Mouse (Mus musculus) limb, embryonic 14.5 days (tissue): ENCODE results near the gene Gm10413. TPM values are rescaled to one million over a fixed set of nuclear protein-coding genes. Genes with fewer than 3 reads are reported as not detected.
"Not testable (repeated sequence)": the region's sequence is repeated elsewhere in the genome, so short reads cannot be mapped to it uniquely, and the experiment has no call there.

Source experiments
- ATAC-seq: fragments of 200-750 bp; cut with Nextera tagmentation; 2 replicates; pipeline ENCODE4 v1.8.0; 2017; ENCODE audit warnings: low read depth, moderate number of reproducible peaks, moderate TSS enrichment; ENCODE audit not compliant: low FRiP score
- DNase-seq: peaks from one replicate; pipeline ENCODE4 v3.0.0-alpha.2; 2015; ENCODE audit warnings: low spot score
- H3K27ac ChIP-seq: fragments of 300-500 bp; sonication (generic); replicated peaks from 2 replicates; pipeline ENCODE4 v1.5.1; 2014; ENCODE audit warnings: low read depth, mild to moderate bottlenecking, low read length, moderate library complexity, mixed read lengths
- H3K27me3 ChIP-seq: fragments of 300-500 bp; sonication (generic); 2 replicates; pipeline ENCODE4 v1.6.1; 2014; ENCODE audit warnings: low read length, mixed read lengths; ENCODE audit not compliant: control insufficient read depth, insufficient read depth
- H3K36me3 ChIP-seq: fragments of 300-500 bp; sonication (generic); 2 replicates; pipeline ENCODE4 v1.6.1; 2014; ENCODE audit warnings: mild to moderate bottlenecking, low read length, moderate library complexity, mixed read lengths; ENCODE audit not compliant: control insufficient read depth, insufficient read depth
- H3K4me1 ChIP-seq: fragments of 300-500 bp; sonication (generic); 2 replicates; pipeline ENCODE4 v1.6.1; 2014; ENCODE audit warnings: antibody characterized with exemption, low read length, mixed read lengths; ENCODE audit not compliant: control insufficient read depth, insufficient read depth
- H3K4me2 ChIP-seq: fragments of 300-500 bp; sonication (generic); replicated peaks from 2 replicates; pipeline ENCODE4 v1.6.1; 2014; ENCODE audit warnings: low read depth, mild to moderate bottlenecking, low read length, moderate library complexity; ENCODE audit not compliant: severe bottlenecking
- H3K4me3 ChIP-seq: fragments of 300-500 bp; sonication (generic); replicated peaks from 2 replicates; pipeline ENCODE4 v1.5.1; 2014; ENCODE audit warnings: low read length
- H3K9ac ChIP-seq: fragments of 300-500 bp; sonication (generic); 2 replicates; pipeline ENCODE4 v1.6.1; 2014; ENCODE audit warnings: mild to moderate bottlenecking, low read depth, low read length, moderate library complexity; ENCODE audit not compliant: severe bottlenecking
- H3K9me3 ChIP-seq: fragments of 300-500 bp; sonication (generic); 2 replicates; pipeline ENCODE4 v1.6.1; 2016; ENCODE audit warnings: low read length; ENCODE audit not compliant: control insufficient read depth
- WGBS: fragments of 180-500 bp; shearing (Covaris S2); extraction: QIAGEN DNeasy Blood & Tissue Kit; methylation state at CpG from one replicate; pipeline ENCODE4 v1.1.7; 2014; 5-methylcytosine and 5-hydroxymethylcytosine counted together
- polyA plus RNA-seq, 2 experiments: library from polyadenylated mRNA; depleted of rRNA in 1 of 2; stranded (reverse) in 1 of 2; unstranded in 1 of 2; fragments of >200 nt; fragmentation: Nextera tagmentation in 1 of 2; extraction: Ambion mirVana in 1 of 2; gene quantifications; 2 replicates each; pipeline versions ENCODE4 v1.2.1 to v1.2.3; 2012 to 2014

Gm10413 gene
- not detected in 2 replicates for polyA plus RNA-seq (2012; rRNA removed)
- polyA plus RNA-seq (2014; fragmentation: Nextera tagmentation; extraction: Ambion mirVana): not detected in 2 replicates

GRCm38 (mm10) chr14:3394793-3395192 lies at the start of gene Gm10413:
TSS of gene Gm10413 (plus strand) at chr14:3395093.
- ATAC-seq, H3K4me1 ChIP-seq, DNase-seq, H3K36me3 ChIP-seq, H3K9me3 ChIP-seq, H3K4me3 ChIP-seq, H3K27ac ChIP-seq, H3K9ac ChIP-seq, H3K4me2 ChIP-seq, H3K27me3 ChIP-seq: not testable (repeated sequence)
- no CpG with 5 or more reads among the region's 2 CpGs for WGBS

GRCm38 (mm10) chr14:3412314-3412713 lies 17.4 kb downstream of the Gm10413 start, which contains the start of gene Gm10409:
TSS of gene Gm10409 (plus strand) at chr14:3412614.
- not testable (repeated sequence) for H3K4me3 ChIP-seq, H3K9me3 ChIP-seq, H3K36me3 ChIP-seq, H3K4me1 ChIP-seq, H3K27me3 ChIP-seq, H3K27ac ChIP-seq, H3K4me2 ChIP-seq, H3K9ac ChIP-seq, DNase-seq, ATAC-seq
- WGBS: no CpG with 5 or more reads among the region's 32 CpGs

GRCm38 (mm10) chr14:3427803-3428202 lies 32.9 kb downstream of the Gm10413 start, which contains the start of gene Gm3005:
TSS of gene Gm3005 (plus strand) at chr14:3428103.
- not testable (repeated sequence) for H3K4me1 ChIP-seq, H3K9me3 ChIP-seq, H3K4me2 ChIP-seq, DNase-seq, H3K27ac ChIP-seq, H3K4me3 ChIP-seq, H3K9ac ChIP-seq, H3K36me3 ChIP-seq, ATAC-seq, H3K27me3 ChIP-seq
- no CpG with 5 or more reads among the region's 2 CpGs for WGBS

- not testable (repeated sequence) for H3K9ac ChIP-seq, H3K27me3 ChIP-seq, H3K4me3 ChIP-seq, ATAC-seq, H3K9me3 ChIP-seq, H3K4me2 ChIP-seq, H3K36me3 ChIP-seq, H3K4me1 ChIP-seq, H3K27ac ChIP-seq, DNase-seq
- no CpG with 5 or more reads among the region's 3 CpGs for WGBS
Observed at GRCm38 (mm10) chr14:3449079-3449478, 54.2 kb downstream of the Gm10413 start, which contains the start of gene Gm10408. TSS of gene Gm10408 (plus strand) at chr14:3449379.

Other genes starting within 250 kb of the Gm10413 start
- not detected in 2 replicates for gene Gm5795, start 206.8 kb upstream of the Gm10413 start, polyA plus RNA-seq (2012; rRNA removed)
- gene Gm5795, start 206.8 kb upstream of the Gm10413 start, polyA plus RNA-seq (2014; fragmentation: Nextera tagmentation; extraction: Ambion mirVana): not detected in 2 replicates
- gene D830030K20Rik, start 186.6 kb upstream of the Gm10413 start, polyA plus RNA-seq (2012; rRNA removed): 1.3 and 1.8 TPM in 2 replicates
- gene D830030K20Rik, start 186.6 kb upstream of the Gm10413 start, polyA plus RNA-seq (2014; fragmentation: Nextera tagmentation; extraction: Ambion mirVana): 2.0 and 3.9 TPM in 2 replicates
- gene Gm2956, start 62.5 kb upstream of the Gm10413 start, polyA plus RNA-seq (2012; rRNA removed): not detected in 2 replicates
- gene Gm2956, start 62.5 kb upstream of the Gm10413 start, polyA plus RNA-seq (2014; fragmentation: Nextera tagmentation; extraction: Ambion mirVana): not detected in 2 replicates
- gene Gm10409, start 17.5 kb downstream of the Gm10413 start, polyA plus RNA-seq (2012; rRNA removed): 0.40 TPM in 2 replicates
- gene Gm10409, start 17.5 kb downstream of the Gm10413 start, polyA plus RNA-seq (2014; fragmentation: Nextera tagmentation; extraction: Ambion mirVana): 0.44 and 0.77 TPM in 2 replicates
- gene Gm3005, start 33.0 kb downstream of the Gm10413 start, polyA plus RNA-seq (2012; rRNA removed): 0.91 and 1.1 TPM in 2 replicates
- gene Gm3005, start 33.0 kb downstream of the Gm10413 start, polyA plus RNA-seq (2014; fragmentation: Nextera tagmentation; extraction: Ambion mirVana): 0.46 TPM in 1 of 2 replicates, not detected in the other
- not detected in 2 replicates for gene Gm10408, start 54.3 kb downstream of the Gm10413 start, polyA plus RNA-seq (2012; rRNA removed)
- not detected in 2 replicates for gene Gm10408, start 54.3 kb downstream of the Gm10413 start, polyA plus RNA-seq (2014; fragmentation: Nextera tagmentation; extraction: Ambion mirVana)
- gene Gm3012, start 239.4 kb downstream of the Gm10413 start, polyA plus RNA-seq (2012; rRNA removed): not detected in 2 replicates
- not detected in 2 replicates for gene Gm3012, start 239.4 kb downstream of the Gm10413 start, polyA plus RNA-seq (2014; fragmentation: Nextera tagmentation; extraction: Ambion mirVana)